Mouse (Mus musculus): ENCODE data around the gene Palm. TPM values are rescaled to one million over a fixed set of nuclear protein-coding genes. Genes with fewer than 3 reads are reported as not detected.
A peak's percentile ranks its signal among the peaks of the same experiment; 100 is the strongest.

Gene Palm
- polyA plus RNA-seq, 1 experiment from 2014 or later, result 56.8 TPM

DNA sequence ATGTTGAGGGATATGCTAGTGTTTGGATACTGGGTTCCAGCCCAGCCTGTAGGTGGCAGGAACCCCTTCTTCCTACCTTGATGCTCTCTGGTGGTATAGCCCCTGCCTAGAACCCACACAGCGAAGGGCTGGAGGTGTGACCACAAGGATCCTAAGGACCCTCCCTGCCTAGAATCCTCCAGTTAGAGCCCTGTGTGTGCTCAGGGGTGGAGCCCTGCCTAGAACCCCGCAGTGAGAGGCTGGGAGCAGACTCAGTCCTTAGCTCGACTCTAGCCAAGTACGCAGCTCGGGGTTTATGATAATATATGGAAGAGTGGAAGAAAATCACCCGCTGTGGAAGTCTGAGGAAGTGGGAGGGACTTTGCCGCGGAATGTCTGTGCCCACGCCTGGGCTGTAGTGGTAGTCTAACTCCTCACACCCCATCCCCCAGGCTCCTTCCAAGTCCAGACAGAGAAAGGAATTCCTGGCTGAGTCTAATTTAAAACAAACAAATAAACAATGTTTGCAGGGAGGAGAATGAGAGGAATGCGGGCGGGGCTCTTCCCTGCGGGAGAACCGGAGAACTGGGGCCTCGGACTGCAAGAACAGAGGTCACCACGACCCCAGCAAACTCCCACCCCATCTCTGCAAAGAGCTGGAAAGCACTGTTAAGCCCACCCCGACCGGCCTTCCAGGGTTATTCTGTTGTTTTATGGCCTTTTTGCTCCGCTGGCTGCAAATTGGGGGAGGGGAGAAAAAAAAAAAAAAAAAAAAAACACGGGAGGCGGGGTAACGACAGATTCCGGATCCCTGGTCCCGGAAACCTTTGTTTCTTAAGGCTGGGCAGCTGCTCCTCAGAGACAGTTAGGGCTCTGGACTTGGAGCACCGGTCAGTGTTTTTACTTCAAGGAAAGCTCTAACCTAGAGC lies 47.5 kb downstream of the Palm start:
- peak overlapping the region; percentile 91 for H3K27ac ChIP-seq (ENCODE audit: low read length)
- H3K9me3 ChIP-seq (replicated peaks; ENCODE audit: control insufficient read depth, low read length), result peaks cover 3% of the 10 kb centered on the region; the same call in 1 of the 2 replicates
- H3K4me2 ChIP-seq (ENCODE audit: low read depth, low read length), result peak overlapping the region; percentile 60
- no peaks in the 10 kb centered on the region for H3K27me3 ChIP-seq (ENCODE audit: control insufficient read depth, insufficient read depth, low read length)
- peaks cover 17% of the 10 kb centered on the region for H3K4me1 ChIP-seq (ENCODE audit: control insufficient read depth, insufficient read depth, low read length)
- peak overlapping the region; percentile 50 for H3K9ac ChIP-seq (ENCODE audit: low read length)
- WGBS, result under 1% methylated on average over 24 of the region's 24 CpGs
- no peaks in the 10 kb centered on the region for H3K36me3 ChIP-seq (ENCODE audit: control insufficient read depth, insufficient read depth, low read length)
- peak; percentile 94 for ATAC-seq (ENCODE audit: insufficient read depth, low FRiP score)
- H3K4me3 ChIP-seq (replicated peaks; ENCODE audit: low read length), result peak overlapping the region; percentile 41

- Histone ChIP-seq H3K4me2 (ENCODE audit: low read depth, low read length) (no peak overlapping the region), H3K36me3 (ENCODE audit: control insufficient read depth, insufficient read depth, low read length) (no peaks in the 10 kb centered on the region), H3K9me3 (replicated peaks; ENCODE audit: control insufficient read depth, low read length) (no peaks in the 10 kb centered on the region), H3K4me3 (replicated peaks; ENCODE audit: low read length) (no peak overlapping the region), H3K9ac (ENCODE audit: low read length) (no peak overlapping the region), H3K4me1 (ENCODE audit: control insufficient read depth, insufficient read depth, low read length) (peaks cover 17% of the 10 kb centered on the region), H3K27ac (ENCODE audit: low read length) (peak overlapping the region; percentile 4; the same call in 1 of the 2 replicates), H3K27me3 (ENCODE audit: control insufficient read depth, insufficient read depth, low read length) (no peaks in the 10 kb centered on the region)
- WGBS, result 71% methylated on average over 3 of the region's 3 CpGs
- ATAC-seq (ENCODE audit: insufficient read depth, low FRiP score), result no peak
Observed at GRCm38 (mm10) chr10:79842322-79842721, 49.0 kb downstream of the Palm start.

- Histone ChIP-seq H3K9ac (ENCODE audit: low read length) (0 out of 2 replicates have a peak overlapping the region, but pooled peaks have one; percentile 3), H3K4me1 (ENCODE audit: control insufficient read depth, insufficient read depth, low read length) (peaks cover 17% of the 10 kb centered on the region), H3K9me3 (replicated peaks; ENCODE audit: control insufficient read depth, low read length) (no peaks in the 10 kb centered on the region), H3K27ac (ENCODE audit: low read length) (no peak overlapping the region), H3K27me3 (ENCODE audit: control insufficient read depth, insufficient read depth, low read length) (no peaks in the 10 kb centered on the region), H3K4me3 (replicated peaks; ENCODE audit: low read length) (no peak overlapping the region), H3K4me2 (ENCODE audit: low read depth, low read length) (no peak overlapping the region), H3K36me3 (ENCODE audit: control insufficient read depth, insufficient read depth, low read length) (no peaks in the 10 kb centered on the region)
- no peak for ATAC-seq (ENCODE audit: insufficient read depth, low FRiP score)
- 46% methylated on average over 6 of the region's 6 CpGs for WGBS
Observed at GRCm38 (mm10) chr10:79843476-79843875, 50.1 kb downstream of the Palm start.

DNA sequence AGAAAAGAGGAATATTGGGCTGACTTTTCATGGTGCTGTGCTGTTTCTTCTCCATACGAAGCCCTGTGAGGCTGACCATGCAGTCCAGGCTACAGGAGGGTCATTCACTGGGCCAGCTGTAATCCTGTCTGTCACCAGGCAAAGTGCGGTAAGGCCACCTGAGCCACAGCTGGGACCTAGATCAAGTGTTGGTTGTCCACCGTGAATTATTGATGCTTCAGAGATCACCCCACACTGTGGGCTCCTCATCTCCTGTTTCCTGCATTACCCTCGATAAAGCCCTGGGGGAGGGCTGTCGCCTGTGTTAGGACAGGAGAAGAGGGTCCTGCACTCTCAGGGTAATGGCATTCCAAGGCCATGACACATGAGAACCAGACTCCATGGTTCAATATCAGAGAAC lies 53.2 kb downstream of the Palm start:
- no peaks in the 10 kb centered on the region for H3K36me3 ChIP-seq (ENCODE audit: control insufficient read depth, insufficient read depth, low read length)
- no peak overlapping the region for H3K9ac ChIP-seq (ENCODE audit: low read length)
- H3K27ac ChIP-seq (ENCODE audit: low read length), result no peak overlapping the region
- ATAC-seq (ENCODE audit: insufficient read depth, low FRiP score), result no peak
- H3K9me3 ChIP-seq (replicated peaks; ENCODE audit: control insufficient read depth, low read length), result no peaks in the 10 kb centered on the region
- H3K27me3 ChIP-seq (ENCODE audit: control insufficient read depth, insufficient read depth, low read length), result no peaks in the 10 kb centered on the region
- no peak overlapping the region for H3K4me2 ChIP-seq (ENCODE audit: low read depth, low read length)
- H3K4me3 ChIP-seq (replicated peaks; ENCODE audit: low read length), result no peak overlapping the region
- peaks cover 23% of the 10 kb centered on the region for H3K4me1 ChIP-seq (ENCODE audit: control insufficient read depth, insufficient read depth, low read length)
- WGBS, result 50% methylated on average over 5 of the region's 5 CpGs

GRCm38 (mm10) chr10:79849941-79850628 lies 56.7 kb downstream of the Palm start:
- H3K9me3 ChIP-seq (replicated peaks; ENCODE audit: control insufficient read depth, low read length), result no peaks in the 10 kb centered on the region
- H3K27me3 ChIP-seq (ENCODE audit: control insufficient read depth, insufficient read depth, low read length), result no peaks in the 10 kb centered on the region
- H3K4me1 ChIP-seq (ENCODE audit: control insufficient read depth, insufficient read depth, low read length), result peaks cover 28% of the 10 kb centered on the region
- ATAC-seq (ENCODE audit: insufficient read depth, low FRiP score), result no peak
- WGBS, result 77% methylated on average over 8 of the region's 8 CpGs
- H3K4me3 ChIP-seq (replicated peaks; ENCODE audit: low read length), result no peak overlapping the region
- H3K36me3 ChIP-seq (ENCODE audit: control insufficient read depth, insufficient read depth, low read length), result no peaks in the 10 kb centered on the region
- no peak overlapping the region for H3K9ac ChIP-seq (ENCODE audit: low read length)
- H3K27ac ChIP-seq (ENCODE audit: low read length), result no peak overlapping the region
- no peak overlapping the region for H3K4me2 ChIP-seq (ENCODE audit: low read depth, low read length)

DNA sequence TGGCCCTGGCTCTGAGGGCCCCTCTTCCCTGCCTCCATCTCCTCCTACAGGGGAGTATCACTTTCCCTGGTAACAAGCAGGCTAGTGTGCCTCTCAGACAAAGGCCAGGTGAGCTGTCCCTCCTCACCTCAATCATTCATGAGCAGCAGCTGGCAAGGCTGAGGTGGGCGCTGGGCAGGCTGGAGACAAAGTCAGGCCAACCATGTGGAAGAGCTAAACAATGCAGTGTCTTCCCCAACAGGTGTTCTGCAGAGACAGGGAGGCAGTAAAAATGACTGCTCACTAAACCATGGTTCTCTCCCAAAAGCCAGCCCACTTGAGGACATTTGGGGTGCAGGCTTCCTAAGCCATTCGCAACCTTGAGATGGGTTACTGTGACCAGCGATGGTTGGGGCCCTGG lies 58.3 kb downstream of the Palm start:
- Histone ChIP-seq H3K27ac (ENCODE audit: low read length) (peak overlapping the region; percentile 100), H3K36me3 (ENCODE audit: control insufficient read depth, insufficient read depth, low read length) (no peaks in the 10 kb centered on the region), H3K4me2 (ENCODE audit: low read depth, low read length) (peak overlapping the region; percentile 91), H3K9me3 (replicated peaks; ENCODE audit: control insufficient read depth, low read length) (no peaks in the 10 kb centered on the region), H3K9ac (ENCODE audit: low read length) (peak overlapping the region; percentile 84), H3K4me1 (ENCODE audit: control insufficient read depth, insufficient read depth, low read length) (peaks cover 30% of the 10 kb centered on the region), H3K27me3 (ENCODE audit: control insufficient read depth, insufficient read depth, low read length) (no peaks in the 10 kb centered on the region), H3K4me3 (replicated peaks; ENCODE audit: low read length) (no peak overlapping the region; the same call in 1 of the 2 replicates)
- WGBS, result 49% methylated on average over 3 of the region's 3 CpGs
- no peak for ATAC-seq (ENCODE audit: insufficient read depth, low FRiP score)

GRCm38 (mm10) chr10:79852107-79852789 lies 58.9 kb downstream of the Palm start:
- Histone ChIP-seq H3K4me3 (replicated peaks; ENCODE audit: low read length) (peak overlapping the region; percentile 97), H3K27me3 (ENCODE audit: control insufficient read depth, insufficient read depth, low read length) (no peaks in the 10 kb centered on the region), H3K9me3 (replicated peaks; ENCODE audit: control insufficient read depth, low read length) (no peaks in the 10 kb centered on the region), H3K27ac (ENCODE audit: low read length) (peak overlapping the region; percentile 100), H3K4me2 (ENCODE audit: low read depth, low read length) (peak overlapping the region; percentile 91), H3K9ac (ENCODE audit: low read length) (peak overlapping the region; percentile 84), H3K36me3 (ENCODE audit: control insufficient read depth, insufficient read depth, low read length) (no peaks in the 10 kb centered on the region), H3K4me1 (ENCODE audit: control insufficient read depth, insufficient read depth, low read length) (peaks cover 36% of the 10 kb centered on the region)
- WGBS, result 26% methylated on average over 9 of the region's 9 CpGs
- no peak for ATAC-seq (ENCODE audit: insufficient read depth, low FRiP score)

GRCm38 (mm10) chr10:79852827-79853226 lies 59.5 kb downstream of the Palm start:
- Histone ChIP-seq H3K4me2 (ENCODE audit: low read depth, low read length) (peak overlapping the region; percentile 91), H3K9ac (ENCODE audit: low read length) (peak overlapping the region; percentile 84), H3K36me3 (ENCODE audit: control insufficient read depth, insufficient read depth, low read length) (no peaks in the 10 kb centered on the region), H3K4me3 (replicated peaks; ENCODE audit: low read length) (peak overlapping the region; percentile 97), H3K27me3 (ENCODE audit: control insufficient read depth, insufficient read depth, low read length) (no peaks in the 10 kb centered on the region), H3K4me1 (ENCODE audit: control insufficient read depth, insufficient read depth, low read length) (peaks cover 42% of the 10 kb centered on the region), H3K27ac (ENCODE audit: low read length) (peak overlapping the region; percentile 100), H3K9me3 (replicated peaks; ENCODE audit: control insufficient read depth, low read length) (no peaks in the 10 kb centered on the region)
- 15% methylated on average over 8 of the region's 8 CpGs for WGBS
- no peak for ATAC-seq (ENCODE audit: insufficient read depth, low FRiP score)

All from stomach, embryonic 16.5 days (tissue).